Mouse (Mus musculus) MEL (cell line): ENCODE measurements at regions not wholly inside any gene's neighbourhood (a gene's known extent, or its start where the extent isn't known, plus 50 kb on each side); places are given as distances from the start of the nearest gene placed in this dataset.

ENCODE experiments used
- DNase-seq: peaks from one replicate; pipeline ENCODE4 v3.0.0; 2011; ENCODE audit warnings: low read depth, low spot score
- H3K27ac ChIP-seq: 2 replicates; pipeline ENCODE4 v1.5.1; 2012; ENCODE audit warnings: low read depth, mild to moderate bottlenecking, control low read depth, low read length, moderate library complexity; ENCODE audit not compliant: control insufficient read depth
- H3K27me3 ChIP-seq, 2 experiments: fragments of 150-350 bp in 1 of 2; sonication (generic) in 1 of 2; 2 replicates each; pipeline ENCODE4 v1.6.1; 2012; ENCODE audit warnings: low read length in 2 of 2, mild to moderate bottlenecking in 2 of 2, improper control_type of control experiment in 1 of 2, moderate library complexity in 1 of 2; ENCODE audit not compliant: insufficient read depth in 2 of 2, control insufficient read depth in 1 of 2
- H3K36me3 ChIP-seq, 2 experiments: 2 replicates each; pipeline ENCODE4 v1.6.1; 2012 to 2014; ENCODE audit warnings: low read length in 2 of 2, improper control_type of control experiment in 1 of 2, inconsistent platforms in 1 of 2, mild to moderate bottlenecking in 1 of 2; ENCODE audit not compliant: insufficient read depth in 2 of 2, control insufficient read depth in 1 of 2
- H3K4me1 ChIP-seq, 2 experiments: fragments of 150-350 bp in 1 of 2; sonication (generic) in 1 of 2; 2 replicates each; pipeline ENCODE4 v1.6.1; 2012; ENCODE audit warnings: low read length in 2 of 2, improper control_type of control experiment in 1 of 2, mild to moderate bottlenecking in 1 of 2; ENCODE audit not compliant: insufficient read depth in 2 of 2, control insufficient read depth in 1 of 2
- H3K4me3 ChIP-seq, 2 experiments: fragments of 150-350 bp in 1 of 2; sonication (generic) in 1 of 2; 2 replicates each; pipeline ENCODE4 v1.5.1; 2012; ENCODE audit warnings: low read depth in 2 of 2, low read length in 2 of 2, mild to moderate bottlenecking in 2 of 2, moderate library complexity in 2 of 2, control low read depth in 1 of 2, improper control_type of control experiment in 1 of 2; ENCODE audit not compliant: control insufficient read depth in 1 of 2, insufficient read depth in 1 of 2
- H3K79me2 ChIP-seq: 2 replicates; pipeline ENCODE4 v1.6.1; 2012; ENCODE audit warnings: mild to moderate bottlenecking, low read length, moderate library complexity; ENCODE audit not compliant: control insufficient read depth, poor library complexity, insufficient read depth
- H3K9ac ChIP-seq: 2 replicates; pipeline ENCODE4 v1.6.1; 2012; ENCODE audit warnings: low read depth, mild to moderate bottlenecking, control low read depth, low read length, moderate library complexity; ENCODE audit not compliant: control insufficient read depth, poor library complexity, severe bottlenecking
- H3K9me3 ChIP-seq: fragments of 150-350 bp; sonication (generic); replicated peaks from 2 replicates; pipeline ENCODE4 v1.6.1; 2012; ENCODE audit warnings: mild to moderate bottlenecking, low read length, improper control_type of control experiment, moderate library complexity; ENCODE audit not compliant: insufficient read depth
- CHD2 ChIP-seq: IDR thresholded peaks from 2 replicates; pipeline ENCODE4 v1.6.1; 2011; ENCODE audit warnings: low read length, improper control_type of control experiment
- CTCF ChIP-seq, 3 experiments: IDR thresholded peaks in 2 of 3; conservative IDR thresholded peaks in 1 of 3; 2 replicates each; pipeline ENCODE4 v1.5.1; 2011 to 2012; ENCODE audit warnings: low read length in 3 of 3, low read depth in 2 of 3, mild to moderate bottlenecking in 2 of 3, improper control_type of control experiment in 1 of 3, inconsistent platforms in 1 of 3, mixed read lengths in 1 of 3, moderate library complexity in 1 of 3; ENCODE audit not compliant: control insufficient read depth in 1 of 3, insufficient read depth in 1 of 3, poor library complexity in 1 of 3, severe bottlenecking in 1 of 3
- E2F4 ChIP-seq: IDR thresholded peaks from 2 replicates; pipeline ENCODE4 v1.6.1; 2011; ENCODE audit warnings: low read depth, low read length, improper control_type of control experiment, borderline replicate concordance
- EP300 ChIP-seq, 2 experiments: IDR thresholded peaks; 2 replicates each; pipeline ENCODE4 v1.6.1; 2011; ENCODE audit warnings: improper control_type of control experiment in 2 of 2, low read length in 2 of 2, low read depth in 1 of 2, mild to moderate bottlenecking in 1 of 2
- ETS1 ChIP-seq: IDR thresholded peaks from 2 replicates; pipeline ENCODE4 v1.6.1; 2012; ENCODE audit warnings: low read depth, mild to moderate bottlenecking, inconsistent platforms, low read length, improper control_type of control experiment, moderate library complexity
- GABPA ChIP-seq: IDR thresholded peaks from 2 replicates; pipeline ENCODE4 v1.6.1; 2012; ENCODE audit warnings: low read depth, mild to moderate bottlenecking, inconsistent platforms, low read length, improper control_type of control experiment, moderate library complexity
- GATA1 ChIP-seq: IDR thresholded peaks from 2 replicates; pipeline ENCODE4 v1.6.1; 2011; ENCODE audit warnings: low read depth, low read length, improper control_type of control experiment
- JUND ChIP-seq: IDR thresholded peaks from 2 replicates; pipeline ENCODE4 v1.6.1; 2011; ENCODE audit warnings: low read depth, mild to moderate bottlenecking, improper control_type of control experiment, low read length
- MAFK ChIP-seq: IDR thresholded peaks from 2 replicates; pipeline ENCODE4 v1.6.1; 2011; ENCODE audit warnings: low read depth, mild to moderate bottlenecking, low read length, improper control_type of control experiment, borderline replicate concordance
- MAZ ChIP-seq: IDR thresholded peaks from 2 replicates; pipeline ENCODE4 v1.6.1; 2012; ENCODE audit warnings: low read depth, mild to moderate bottlenecking, inconsistent platforms, low read length, improper control_type of control experiment
- MEF2A ChIP-seq: IDR thresholded peaks from 2 replicates; pipeline ENCODE4 v1.6.1; 2014; ENCODE audit warnings: low read depth, mild to moderate bottlenecking, inconsistent platforms, low read length, improper control_type of control experiment; ENCODE audit not compliant: poor library complexity, insufficient replicate concordance, severe bottlenecking; ENCODE audit errors: extremely low read depth
- MXI1 ChIP-seq: IDR thresholded peaks from 2 replicates; pipeline ENCODE4 v1.6.1; 2011; ENCODE audit warnings: mild to moderate bottlenecking, low read depth, low read length, improper control_type of control experiment
- MYB ChIP-seq: IDR thresholded peaks from 2 replicates; pipeline ENCODE4 v1.6.1; 2011; ENCODE audit warnings: mild to moderate bottlenecking, low read depth, low read length, improper control_type of control experiment
- MYC ChIP-seq: IDR thresholded peaks from 2 replicates; pipeline ENCODE4 v1.6.1; 2011; ENCODE audit warnings: low read depth, mild to moderate bottlenecking, low read length, improper control_type of control experiment, moderate library complexity
- POLR2A ChIP-seq, 2 experiments: IDR thresholded peaks; 2 replicates each; pipeline ENCODE4 v1.6.1; 2011 to 2012; ENCODE audit warnings: low read length in 2 of 2, mild to moderate bottlenecking in 2 of 2, control low read depth in 1 of 2, improper control_type of control experiment in 1 of 2, low read depth in 1 of 2, moderate library complexity in 1 of 2; ENCODE audit not compliant: control insufficient read depth in 1 of 2, insufficient read depth in 1 of 2, poor library complexity in 1 of 2
- RCOR1 ChIP-seq: IDR thresholded peaks from 2 replicates; pipeline ENCODE4 v1.6.1; 2012; ENCODE audit warnings: low read depth, mild to moderate bottlenecking, inconsistent platforms, low read length, improper control_type of control experiment
- SMC3 ChIP-seq: IDR thresholded peaks from 2 replicates; pipeline ENCODE4 v1.6.1; 2011; ENCODE audit warnings: low read depth, low read length, improper control_type of control experiment
- TBP ChIP-seq: IDR thresholded peaks from 2 replicates; pipeline ENCODE4 v1.8.0; 2011; ENCODE audit warnings: low read depth, low read length, improper control_type of control experiment
- TCF12 ChIP-seq: IDR thresholded peaks from 2 replicates; pipeline ENCODE4 v1.6.1; 2014; ENCODE audit warnings: low read depth, mild to moderate bottlenecking, inconsistent platforms, low read length, improper control_type of control experiment, moderate library complexity
- USF1 ChIP-seq: IDR thresholded peaks from 2 replicates; pipeline ENCODE4 v1.6.1; 2014; ENCODE audit warnings: low read depth, mild to moderate bottlenecking, inconsistent platforms, low read length, improper control_type of control experiment, moderate library complexity

DNA sequence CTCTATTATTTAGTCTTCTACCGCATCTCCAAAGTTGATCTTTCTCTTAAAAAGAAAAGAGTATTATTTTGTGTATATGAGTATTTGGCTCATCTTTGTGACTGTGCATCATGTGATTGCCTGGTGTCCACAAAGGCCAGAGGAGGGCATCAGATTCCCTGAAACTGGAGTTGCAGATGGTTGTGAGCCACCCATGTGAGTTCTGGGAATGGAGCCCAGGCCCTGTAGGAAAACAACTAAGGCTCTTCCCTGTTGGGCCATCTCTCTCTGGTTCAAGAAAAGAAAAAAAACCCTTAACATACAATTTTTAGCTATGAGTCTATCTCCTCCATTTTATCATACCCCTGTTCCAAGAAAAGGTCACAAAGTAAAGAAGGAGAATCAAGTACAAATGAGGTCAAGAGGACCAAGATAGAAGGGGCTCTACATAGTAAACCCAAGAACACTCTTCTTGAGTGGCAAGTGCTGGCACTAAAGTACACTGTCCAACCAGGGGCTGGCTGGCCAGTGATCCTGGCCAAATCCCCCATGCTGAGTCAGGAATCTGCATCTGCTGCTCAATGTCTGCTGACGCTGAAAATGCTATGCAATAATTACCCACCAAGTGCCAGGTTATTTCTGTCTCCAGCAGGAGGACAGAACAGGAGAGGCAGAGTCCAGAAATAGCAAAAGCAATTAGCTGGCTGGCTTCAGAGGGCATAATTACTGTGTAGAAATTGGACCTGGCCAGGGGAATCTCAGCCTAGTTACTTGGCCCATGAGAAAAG lies 108.2 kb upstream of the B3gat1 start:
- H3K79me2 ChIP-seq = no peaks in the 10 kb centered on the region
- H3K9me3 ChIP-seq = no peaks in the 10 kb centered on the region
- DNase-seq = no peak
- no peak overlapping the region for H3K9ac ChIP-seq
- TF ChIP-seq TCF12 = no peak
- TF ChIP-seq CTCF (IDR thresholded peaks at IDR 0.05 in 2 of 3, conservative IDR thresholded peaks at IDR 0.05 in 1 of 3; ENCODE audit: control insufficient read depth in 1 of 3, insufficient read depth in 1 of 3, low read depth in 2 of 3, low read length in 3 of 3, poor library complexity in 1 of 3, severe bottlenecking in 1 of 3) = no peak
- TF ChIP-seq MAZ = no peak
- TF ChIP-seq POLR2A (IDR thresholded peaks at IDR 0.05; ENCODE audit: control insufficient read depth in 1 of 2, insufficient read depth in 1 of 2, low read depth in 1 of 2, low read length in 2 of 2, poor library complexity in 1 of 2) = no peak
- no peak for TF ChIP-seq ETS1
- TF ChIP-seq MXI1 = no peak
- TF ChIP-seq EP300 (IDR thresholded peaks at IDR 0.05; ENCODE audit: low read depth in 1 of 2, low read length in 2 of 2) = no peak
- TF ChIP-seq MYC = no peak
- no peak for TF ChIP-seq E2F4
- no peak for TF ChIP-seq MYB
- TF ChIP-seq GATA1 = no peak
- no peak for TF ChIP-seq RCOR1
- no peak overlapping the region for H3K27ac ChIP-seq
- H3K27me3 ChIP-seq = no peaks in the 10 kb centered on the region
- no peaks in the 10 kb centered on the region for H3K4me1 ChIP-seq
- no peak overlapping the region for H3K4me3 ChIP-seq
- no peaks in the 10 kb centered on the region for H3K36me3 ChIP-seq

DNA sequence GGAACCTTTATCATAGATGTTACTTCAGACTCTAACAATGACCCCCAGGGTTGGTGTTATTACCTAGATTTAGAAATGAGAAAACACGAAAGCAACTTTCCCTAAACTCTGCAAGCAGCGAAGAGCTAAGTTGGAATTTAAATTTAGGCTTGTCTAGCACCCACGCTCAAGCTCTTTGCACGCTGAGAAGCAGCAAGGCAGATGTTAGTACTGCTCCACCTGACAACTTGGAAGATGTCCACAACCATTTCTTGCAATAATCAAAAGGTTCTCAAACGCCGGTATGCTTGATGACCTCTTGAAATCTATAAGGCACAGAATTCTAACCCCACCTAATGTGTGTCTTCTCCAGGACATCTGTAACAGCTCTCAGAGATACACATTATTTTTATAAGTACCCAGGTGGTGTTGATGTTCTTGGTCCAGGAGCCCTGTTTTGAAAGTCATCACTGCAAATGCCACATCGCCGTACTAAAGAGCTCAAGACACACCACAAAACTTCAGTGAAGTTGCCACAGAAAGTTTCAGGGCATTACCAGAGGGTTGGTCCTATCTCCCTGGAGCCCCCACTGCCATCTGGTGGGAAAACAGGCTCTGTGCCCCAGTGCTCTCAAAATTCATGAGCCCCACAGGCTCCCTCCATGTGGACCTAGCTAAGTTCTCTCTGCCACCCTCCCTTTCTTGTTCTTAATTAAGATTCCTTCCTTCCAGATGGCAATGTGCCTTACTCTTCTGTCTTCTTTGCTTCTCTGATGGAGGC lies 100.5 kb upstream of the B3gat1 start:
- H3K79me2 ChIP-seq = no peaks in the 10 kb centered on the region
- no peaks in the 10 kb centered on the region for H3K4me1 ChIP-seq
- no peak overlapping the region for H3K27ac ChIP-seq
- H3K36me3 ChIP-seq = no peaks in the 10 kb centered on the region
- no peak overlapping the region for H3K9ac ChIP-seq
- TF ChIP-seq MAFK = no peak
- TF ChIP-seq CHD2 = no peak
- TF ChIP-seq MEF2A = no peak
- no peak for TF ChIP-seq ETS1
- TF ChIP-seq MXI1 = no peak
- TF ChIP-seq GABPA = no peak
- no peak for TF ChIP-seq SMC3
- no peak for TF ChIP-seq TBP
- no peak for TF ChIP-seq JUND
- no peak for TF ChIP-seq POLR2A (IDR thresholded peaks at IDR 0.05; ENCODE audit: control insufficient read depth in 1 of 2, insufficient read depth in 1 of 2, low read depth in 1 of 2, low read length in 2 of 2, poor library complexity in 1 of 2)
- TF ChIP-seq USF1 = no peak
- no peak for TF ChIP-seq MYC
- no peak for TF ChIP-seq E2F4
- H3K9me3 ChIP-seq = no peaks in the 10 kb centered on the region
- DNase-seq = no peak
- H3K4me3 ChIP-seq = no peak overlapping the region
- H3K27me3 ChIP-seq = no peaks in the 10 kb centered on the region
